Mouse (Mus musculus) forebrain, embryonic 12.5 days (tissue): ENCODE results near the gene Zfp872. TPM values are rescaled to one million over a fixed set of nuclear protein-coding genes. Genes with fewer than 3 reads are reported as not detected.

Experiments used
- ATAC-seq: fragments of 200-750 bp; cut with Nextera tagmentation; 2 replicates; pipeline ENCODE4 v1.8.0; 2017; ENCODE audit warnings: moderate TSS enrichment; ENCODE audit not compliant: low FRiP score
- H3K27ac ChIP-seq: fragments of 300-500 bp; sonication (generic); 2 replicates; pipeline ENCODE4 v1.5.1; 2016; ENCODE audit warnings: mild to moderate bottlenecking
- H3K27me3 ChIP-seq: fragments of 300-500 bp; sonication (generic); 2 replicates; pipeline ENCODE4 v1.6.1; 2016; ENCODE audit warnings: mild to moderate bottlenecking
- H3K36me3 ChIP-seq: fragments of 300-500 bp; sonication (generic); replicated peaks from 2 replicates; pipeline ENCODE4 v1.6.1; 2016; ENCODE audit warnings: mild to moderate bottlenecking
- H3K4me1 ChIP-seq: fragments of 300-500 bp; sonication (generic); 2 replicates; pipeline ENCODE4 v1.6.1; 2016
- H3K4me2 ChIP-seq: fragments of 300-500 bp; sonication (generic); 2 replicates; pipeline ENCODE4 v1.6.1; 2016; ENCODE audit warnings: mild to moderate bottlenecking, moderate library complexity
- H3K4me3 ChIP-seq: fragments of 300-500 bp; sonication (generic); replicated peaks from 2 replicates; pipeline ENCODE4 v1.5.1; 2016; ENCODE audit warnings: mild to moderate bottlenecking
- H3K9ac ChIP-seq: fragments of 300-500 bp; sonication (generic); 2 replicates; pipeline ENCODE4 v1.6.1; 2016; ENCODE audit warnings: mild to moderate bottlenecking
- H3K9me3 ChIP-seq: fragments of 300-500 bp; sonication (generic); 2 replicates; pipeline ENCODE4 v1.6.1; 2016
- WGBS: fragments of 180-500 bp; shearing (Covaris S2); methylation state at CpG from one replicate; pipeline ENCODE4 v1.1.7; 2016; 5-methylcytosine and 5-hydroxymethylcytosine counted together
- polyA plus RNA-seq: library from polyadenylated mRNA; unstranded; fragments of >200 nt; fragmentation: Nextera tagmentation; extraction: Ambion mirVana; gene quantifications from 2 replicates; pipeline ENCODE4 v1.2.1, GENCODE M21; 2016

Gene Zfp872
- polyA plus RNA-seq, 1 experiment from 2014 or later: 0.31 TPM

DNA sequence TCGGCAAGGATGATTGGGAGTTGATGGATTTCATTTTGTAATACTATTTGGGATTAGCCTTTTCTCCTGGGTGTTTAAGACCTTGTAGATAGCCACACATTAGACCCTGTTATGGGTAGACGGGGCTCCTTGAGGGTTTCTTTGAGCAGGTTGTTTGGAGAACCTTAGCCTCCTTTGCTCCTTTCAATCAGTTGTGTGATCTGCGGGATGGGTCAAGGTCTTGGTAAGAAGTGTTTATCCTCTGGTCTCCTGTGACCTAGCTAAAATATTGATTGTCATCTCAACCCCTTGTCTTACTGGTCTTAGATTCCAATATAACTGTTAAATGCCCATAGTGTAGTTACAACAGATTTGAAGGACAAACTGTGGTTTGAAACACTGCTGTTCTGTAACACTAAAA is 42.2 kb downstream of the Zfp872 start:
- no peak overlapping the region for H3K4me2 ChIP-seq
- H3K9me3 ChIP-seq: no peaks in the 10 kb centered on the region
- H3K9ac ChIP-seq: no peak overlapping the region
- no peak overlapping the region for H3K27ac ChIP-seq
- no peak for ATAC-seq
- peaks cover 5% of the 10 kb centered on the region; the same call in 1 of the 2 replicates for H3K4me1 ChIP-seq
- peaks cover 3% of the 10 kb centered on the region; the same call in 1 of the 2 replicates for H3K36me3 ChIP-seq
- WGBS: 96% methylated on average over 3 of the region's 3 CpGs
- no peaks in the 10 kb centered on the region for H3K27me3 ChIP-seq
- no peak overlapping the region for H3K4me3 ChIP-seq

DNA sequence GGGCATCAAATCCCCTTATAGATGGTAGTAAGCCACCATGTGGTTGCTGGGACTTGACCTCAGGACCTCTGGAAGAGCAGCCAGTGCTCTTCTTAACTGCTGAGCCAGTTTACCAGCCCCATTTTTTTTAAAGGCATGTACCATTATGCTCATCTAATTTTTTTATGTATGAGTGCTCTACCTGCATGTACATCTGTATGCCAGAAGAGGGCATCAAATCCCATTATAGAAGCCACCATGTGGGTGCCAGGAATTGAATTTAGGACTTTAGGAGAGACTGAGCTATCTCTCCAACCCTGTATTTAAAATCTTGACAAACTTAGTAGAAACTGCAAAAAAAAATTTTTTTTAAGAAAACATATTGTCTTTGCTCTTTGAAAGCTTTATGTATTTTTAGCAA is 42.7 kb downstream of the Zfp872 start:
- Histone ChIP-seq H3K4me2 (no peak overlapping the region), H3K4me3 (no peak overlapping the region), H3K9ac (no peak overlapping the region), H3K36me3 (peaks cover 7% of the 10 kb centered on the region; the same call in 1 of the 2 replicates), H3K27ac (no peak overlapping the region), H3K4me1 (peaks cover 5% of the 10 kb centered on the region; the same call in 1 of the 2 replicates), H3K9me3 (no peaks in the 10 kb centered on the region), H3K27me3 (no peaks in the 10 kb centered on the region)
- no peak for ATAC-seq

DNA sequence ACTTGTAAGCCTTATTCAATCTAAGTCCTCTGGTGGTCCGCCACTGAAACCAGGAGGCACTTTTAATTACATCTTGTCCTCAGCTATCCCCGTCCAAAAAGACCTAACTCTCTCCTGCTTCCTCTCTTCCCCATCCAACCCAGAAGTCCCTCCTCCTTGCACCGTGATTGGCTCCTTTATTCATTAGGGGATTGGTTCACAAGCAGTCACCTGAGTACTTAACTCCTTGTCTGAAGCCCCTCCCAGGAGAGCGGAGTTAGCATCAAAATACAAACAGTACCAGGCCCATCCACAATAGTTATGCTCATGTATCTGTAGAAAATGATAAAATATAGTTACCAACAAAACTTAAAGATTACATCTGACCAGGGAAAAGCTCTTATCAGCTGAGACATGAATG is 52.1 kb downstream of the Zfp872 start:
- Histone ChIP-seq H3K4me2 (no peak overlapping the region), H3K27me3 (no peaks in the 10 kb centered on the region), H3K36me3 (peaks cover 78% of the 10 kb centered on the region), H3K4me1 (no peaks in the 10 kb centered on the region), H3K27ac (no peak overlapping the region), H3K9ac (no peak overlapping the region), H3K4me3 (no peak overlapping the region), H3K9me3 (no peaks in the 10 kb centered on the region; the same call in 1 of the 2 replicates)
- ATAC-seq: no peak
- WGBS: 94% methylated on average over 4 of the region's 4 CpGs

DNA sequence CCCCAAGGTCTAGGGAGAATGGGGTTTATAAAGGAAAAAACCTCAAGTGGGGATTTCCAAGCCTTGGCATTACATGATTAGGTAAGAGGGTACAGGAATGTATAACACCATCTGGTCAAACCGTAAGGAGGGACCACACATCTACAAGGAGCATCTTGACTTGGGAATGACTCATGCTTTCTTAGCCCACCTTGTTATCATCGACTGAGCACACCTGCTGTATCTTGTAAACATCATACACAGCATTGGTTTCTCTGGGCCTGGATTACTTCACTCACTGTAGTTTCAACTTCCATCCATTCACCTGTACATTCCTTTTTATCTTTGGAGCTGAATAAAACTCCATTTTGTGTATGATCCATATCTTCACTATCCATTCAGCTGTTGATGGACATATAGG is 56.4 kb downstream of the Zfp872 start:
- Histone ChIP-seq H3K36me3 (peaks cover 85% of the 10 kb centered on the region), H3K4me2 (no peak overlapping the region), H3K27me3 (no peaks in the 10 kb centered on the region), H3K9ac (no peak overlapping the region), H3K4me1 (no peaks in the 10 kb centered on the region), H3K27ac (no peak overlapping the region), H3K9me3 (peaks cover 7% of the 10 kb centered on the region), H3K4me3 (no peak overlapping the region)
- WGBS: 93% methylated on average over 2 of the region's 2 CpGs
- no peak for ATAC-seq

Other genes with a start within 250 kb of the Zfp872 start
- gene Swsap1, start 232.3 kb upstream of the Zfp872 start, polyA plus RNA-seq: 7.4 and 9.5 TPM in 2 replicates
- gene Epor, start 224.6 kb upstream of the Zfp872 start, polyA plus RNA-seq: 2.0 and 4.1 TPM in 2 replicates
- 2.1 and 3.4 TPM in 2 replicates for gene Rgl3, start 198.6 kb upstream of the Zfp872 start, polyA plus RNA-seq
- 5.0 and 5.3 TPM in 2 replicates for gene Ccdc151, start 185.5 kb upstream of the Zfp872 start, polyA plus RNA-seq
- 88.5 and 95.0 TPM in 2 replicates for gene Prkcsh, start 185.3 kb upstream of the Zfp872 start, polyA plus RNA-seq
- 57.2 and 73.7 TPM in 2 replicates for gene Elavl3, start 136.1 kb upstream of the Zfp872 start, polyA plus RNA-seq
- not detected in 2 replicates for gene Gm49318, start 116.8 kb upstream of the Zfp872 start, polyA plus RNA-seq
- gene Zfp653, start 116.7 kb upstream of the Zfp872 start, polyA plus RNA-seq: 15.8 and 16.4 TPM in 2 replicates
- gene Ecsit, start 102.7 kb upstream of the Zfp872 start, polyA plus RNA-seq: 35.0 and 39.0 TPM in 2 replicates
- 2.3 and 3.9 TPM in 2 replicates for gene Cnn1, start 88.9 kb upstream of the Zfp872 start, polyA plus RNA-seq
- gene Elof1, start 70.9 kb upstream of the Zfp872 start, polyA plus RNA-seq: 178 and 186 TPM in 2 replicates
- gene Acp5, start 52.4 kb upstream of the Zfp872 start, polyA plus RNA-seq: 3.6 and 6.6 TPM in 2 replicates
- 63.2 and 65.8 TPM in 2 replicates for gene Pigyl, start 31.2 kb upstream of the Zfp872 start, polyA plus RNA-seq
- 10.1 and 11.3 TPM in 2 replicates for gene Zfp809, start 37.6 kb downstream of the Zfp872 start, polyA plus RNA-seq
- gene Zfp599, start 71.8 kb downstream of the Zfp872 start, polyA plus RNA-seq: 7.7 and 8.3 TPM in 2 replicates
- 35.7 and 36.8 TPM in 2 replicates for gene Zfp810, start 119.6 kb downstream of the Zfp872 start, polyA plus RNA-seq
- gene Anln, start 201.1 kb downstream of the Zfp872 start, polyA plus RNA-seq: 36.8 and 41.1 TPM in 2 replicates
- gene 9530077C05Rik, start 223.4 kb downstream of the Zfp872 start, polyA plus RNA-seq: 10.2 and 12.1 TPM in 2 replicates